Mouse (Mus musculus) frontal cortex, postnatal 10 days (tissue): ENCODE results near the gene Gm11146.

Source experiments
- DNase-seq, 2 experiments: peaks; one replicate each; pipeline ENCODE4 v3.0.0; 2022; ENCODE audit warnings: low spot score in 2 of 2, mixed read lengths in 1 of 2

Gene Gm11146

DNA sequence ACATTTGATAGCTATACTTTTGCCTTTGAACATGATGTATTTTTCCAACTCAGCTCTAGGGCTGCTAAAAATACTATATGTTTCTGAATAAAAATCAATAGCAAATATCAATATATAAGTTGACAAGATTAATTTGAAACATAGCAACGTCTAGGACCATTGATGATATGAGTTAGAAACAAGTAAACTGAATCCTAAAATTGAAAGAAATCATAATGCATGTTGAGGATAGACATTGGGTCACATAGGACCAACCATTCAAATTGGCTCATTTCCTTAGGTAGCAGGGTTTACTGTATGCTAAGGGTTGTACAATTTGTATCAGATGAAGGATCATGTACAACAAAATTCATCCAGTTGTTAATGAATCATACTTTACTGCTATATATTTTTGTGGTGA lies at the start of gene Gm11146:
TSS of gene Gm11146 (minus strand) at position 101 of the 400 bp plus-strand sequence.
- DNase-seq: no peak

GRCm38 (mm10) chr16:77650596-77650995 lies 48.7 kb upstream of the Gm11146 start:
- DNase-seq: no peak

GRCm38 (mm10) chr16:77649006-77649405 lies 47.1 kb upstream of the Gm11146 start:
- no peak for DNase-seq

DNA sequence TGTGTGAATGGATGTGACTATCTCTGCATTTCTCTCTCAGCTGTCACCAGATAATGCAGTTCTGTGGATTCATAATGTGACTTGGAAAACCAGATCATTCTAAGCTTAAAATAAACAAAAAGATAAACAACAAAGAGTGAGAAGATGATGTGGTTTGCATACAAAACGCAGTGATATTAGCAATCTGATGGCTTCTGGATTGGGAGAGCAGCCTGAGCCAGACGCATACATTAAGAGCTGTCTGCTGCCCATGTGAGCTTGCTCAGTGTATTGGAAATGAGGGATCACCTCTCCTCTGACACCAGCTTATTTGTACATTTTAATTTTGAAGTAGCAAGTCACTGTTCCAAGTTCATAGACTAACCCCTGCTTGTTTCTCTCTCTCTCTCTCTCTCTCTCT lies 46.3 kb upstream of the Gm11146 start:
- no peak for DNase-seq

DNA sequence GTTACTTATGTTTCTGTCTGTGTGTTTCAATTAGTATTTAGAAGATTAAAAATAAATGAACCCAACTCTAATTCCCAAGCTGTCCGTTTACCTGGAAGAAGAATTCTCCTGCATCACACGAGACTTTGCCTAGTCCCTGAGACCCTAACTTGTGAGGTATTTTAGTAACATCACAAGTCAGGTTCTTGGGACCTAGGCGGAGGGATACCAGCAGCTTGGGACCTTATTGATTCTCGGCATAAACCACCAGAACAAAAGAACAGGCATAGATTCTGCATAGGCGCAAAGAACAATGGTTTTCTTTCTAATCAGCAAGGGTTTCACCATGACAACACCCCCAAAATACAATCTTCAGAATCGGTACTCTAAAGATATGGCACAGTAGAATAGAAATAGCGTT lies 44.3 kb upstream of the Gm11146 start:
- no peak for DNase-seq

- DNase-seq: no peak
Measured at GRCm38 (mm10) chr16:77644976-77645375, 43.1 kb upstream of the Gm11146 start.

DNA sequence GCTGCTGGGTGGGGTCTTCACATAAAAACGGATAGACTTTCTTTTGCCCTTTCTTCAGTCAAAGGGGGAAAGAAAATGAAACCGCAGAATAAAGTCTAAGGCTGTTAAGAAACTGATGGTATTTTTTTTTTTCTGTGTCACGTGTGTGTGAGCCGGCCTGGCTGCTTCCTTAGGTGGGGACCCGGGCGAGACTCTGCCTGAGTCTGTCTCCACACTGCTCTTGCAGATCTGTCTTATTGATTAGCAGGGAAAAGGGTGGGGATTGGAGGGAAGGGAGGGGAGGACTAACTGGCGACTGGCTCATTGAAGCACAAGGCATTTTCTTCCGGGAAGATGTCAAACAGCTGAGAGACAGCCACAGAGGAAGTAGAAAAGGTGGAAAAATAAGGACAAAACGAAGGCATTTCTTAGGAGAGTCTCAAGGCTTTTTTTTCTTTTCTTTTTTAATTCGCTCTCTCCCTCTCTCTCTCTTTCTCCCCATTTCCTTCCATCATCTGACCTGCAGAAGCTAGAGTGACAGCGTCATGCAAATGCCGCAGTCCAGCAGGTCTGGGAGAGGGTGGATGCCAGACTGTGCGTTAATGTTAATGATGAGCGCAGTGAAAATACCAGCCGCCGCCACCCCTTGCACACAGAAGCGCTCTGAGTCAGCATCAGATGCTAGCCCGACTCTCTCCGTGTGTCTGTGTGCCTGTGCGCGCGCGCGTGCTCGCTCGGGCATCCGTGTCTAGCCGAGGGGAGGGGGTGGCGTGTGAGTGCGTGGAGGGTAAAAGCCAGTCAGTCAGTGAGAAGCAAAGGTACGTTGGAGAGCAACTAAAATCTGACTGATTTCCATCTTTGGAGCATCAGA lies 42.2 kb upstream of the Gm11146 start:
- DNase-seq: peak; percentile 76 to 82

DNA sequence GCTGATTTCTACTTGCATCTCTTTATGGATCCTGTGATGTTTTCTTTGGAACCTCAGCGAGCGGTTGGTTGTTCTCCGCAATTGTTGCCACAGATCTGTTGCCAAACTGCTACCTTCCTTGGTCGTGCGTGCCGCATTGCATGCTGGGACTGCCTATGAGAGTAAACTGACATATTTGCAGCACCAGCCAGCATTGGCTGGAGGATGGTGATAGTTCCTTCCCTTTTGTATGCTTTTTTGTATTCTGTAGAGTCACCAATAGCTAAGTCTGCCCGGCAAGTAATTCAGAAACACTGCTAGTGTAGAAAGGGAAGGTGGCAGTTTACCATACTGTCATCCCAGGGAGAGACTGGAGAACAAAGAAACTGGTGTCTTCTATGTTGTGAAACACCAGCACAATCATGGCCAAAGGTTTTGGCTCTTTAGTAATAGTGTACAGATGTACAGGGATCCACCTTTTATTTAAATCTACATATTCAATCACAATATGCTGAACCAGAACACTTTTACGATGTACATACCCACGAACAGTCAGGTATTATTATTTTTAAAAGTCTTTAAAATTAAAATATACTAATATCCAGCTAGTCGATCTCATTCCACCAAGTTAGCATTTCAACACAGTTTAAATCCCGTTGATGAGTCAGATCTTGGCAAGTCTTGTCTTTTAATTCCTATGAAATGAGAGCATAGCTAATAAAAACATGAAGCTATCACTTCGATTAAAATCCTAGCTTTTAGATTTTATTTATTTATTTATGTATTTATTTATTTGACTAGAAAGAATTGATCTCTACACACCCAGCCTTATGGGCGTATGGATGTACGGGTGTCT lies 41.4 kb upstream of the Gm11146 start:
- DNase-seq: peak; percentile 53 to 57

GRCm38 (mm10) chr16:77636497-77636896 lies 34.6 kb upstream of the Gm11146 start:
- DNase-seq: no peak

DNA sequence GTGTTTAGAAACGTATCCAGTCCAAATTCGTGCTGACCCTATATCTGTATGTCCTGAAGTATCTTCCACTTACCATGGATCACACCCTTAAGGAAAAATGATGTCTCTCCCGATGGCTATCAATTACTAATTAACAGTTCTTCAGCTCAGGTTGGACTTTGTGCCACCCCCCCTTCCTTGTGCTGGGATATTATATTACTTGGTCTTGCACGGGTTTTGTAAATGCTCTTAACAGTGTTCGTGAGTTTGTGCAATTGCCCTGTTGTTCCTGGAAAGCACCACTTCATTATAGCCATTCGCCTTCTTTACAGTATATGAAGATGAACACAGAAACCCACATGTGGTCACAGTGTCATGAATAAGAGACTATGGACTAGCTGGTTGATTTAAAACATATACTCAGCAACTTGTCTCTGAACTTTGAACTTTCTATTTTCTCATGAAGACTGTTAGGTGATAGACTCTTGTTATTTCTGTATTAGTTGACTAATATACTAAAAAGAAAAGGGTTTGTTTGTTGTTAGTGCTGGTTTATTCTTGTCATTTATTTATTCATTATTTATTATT lies 30.5 kb upstream of the Gm11146 start:
- no peak for DNase-seq

GRCm38 (mm10) chr16:77622681-77623080 lies 20.8 kb upstream of the Gm11146 start:
- DNase-seq: no peak

- DNase-seq: no peak
Measured at GRCm38 (mm10) chr16:77602581-77602980, 687 bp upstream of the Gm11146 start.

DNA sequence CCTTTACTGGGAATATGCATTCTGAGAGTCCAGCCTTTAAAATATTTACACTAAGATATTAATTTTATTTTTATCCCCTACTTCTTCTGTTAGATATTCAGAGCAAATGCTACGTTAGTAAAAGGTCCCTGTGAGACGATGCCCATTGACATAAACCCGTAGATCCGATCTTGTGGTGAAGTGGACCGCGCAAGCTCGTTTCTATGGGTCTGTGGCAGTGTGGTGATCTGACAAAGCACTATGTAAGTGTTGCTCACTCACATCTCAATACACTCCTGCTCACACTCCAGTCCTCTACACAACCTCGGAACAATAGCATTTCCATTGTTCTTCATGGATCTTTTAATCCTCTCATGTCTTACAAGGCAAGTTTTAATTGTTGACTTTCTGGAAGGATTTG lies 3.1 kb downstream of the Gm11146 start:
- DNase-seq: no peak

DNA sequence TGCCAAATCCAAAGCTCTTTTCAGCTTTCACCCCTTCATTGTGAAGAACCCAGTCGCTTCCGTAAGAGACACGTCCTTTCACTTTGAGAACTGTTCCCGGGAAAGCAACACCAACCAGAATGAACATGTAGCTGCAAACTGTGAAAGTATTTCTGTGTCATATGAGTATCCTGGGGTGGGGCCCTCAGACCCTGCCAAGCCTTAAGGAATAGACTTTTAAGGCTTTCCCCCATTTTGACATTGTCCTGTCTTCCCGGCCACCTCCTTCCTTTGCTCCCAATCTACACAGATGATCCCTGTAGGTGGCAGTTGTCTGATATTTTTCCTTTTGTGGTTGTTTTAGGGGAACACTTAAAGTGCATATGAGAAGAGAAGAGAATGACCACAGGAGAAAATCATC lies 5.3 kb downstream of the Gm11146 start:
- DNase-seq: peak; percentile 14 to 17

DNA sequence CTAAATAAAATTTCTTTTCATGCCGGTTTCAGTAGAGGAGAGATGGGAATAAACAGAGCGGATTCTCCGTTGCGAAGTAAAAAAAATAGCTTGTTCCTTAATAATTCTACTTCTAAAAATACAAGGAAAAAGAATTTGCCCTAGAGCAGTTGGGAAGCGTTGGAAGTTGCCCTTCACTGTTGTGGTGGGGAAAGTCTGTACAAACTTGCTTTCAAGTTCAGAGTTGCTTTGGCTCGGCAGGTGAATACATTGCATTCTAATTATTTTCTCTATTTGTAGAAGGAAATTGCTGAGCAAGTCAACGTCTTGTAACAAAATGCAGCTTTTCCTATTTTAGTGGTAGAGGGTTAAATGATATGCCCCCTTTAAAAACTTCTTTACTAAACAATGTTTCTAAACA lies 6.2 kb downstream of the Gm11146 start:
- DNase-seq: no peak

GRCm38 (mm10) chr16:77594553-77594952 lies 7.3 kb downstream of the Gm11146 start:
- peak; percentile 72 to 75 for DNase-seq

DNA sequence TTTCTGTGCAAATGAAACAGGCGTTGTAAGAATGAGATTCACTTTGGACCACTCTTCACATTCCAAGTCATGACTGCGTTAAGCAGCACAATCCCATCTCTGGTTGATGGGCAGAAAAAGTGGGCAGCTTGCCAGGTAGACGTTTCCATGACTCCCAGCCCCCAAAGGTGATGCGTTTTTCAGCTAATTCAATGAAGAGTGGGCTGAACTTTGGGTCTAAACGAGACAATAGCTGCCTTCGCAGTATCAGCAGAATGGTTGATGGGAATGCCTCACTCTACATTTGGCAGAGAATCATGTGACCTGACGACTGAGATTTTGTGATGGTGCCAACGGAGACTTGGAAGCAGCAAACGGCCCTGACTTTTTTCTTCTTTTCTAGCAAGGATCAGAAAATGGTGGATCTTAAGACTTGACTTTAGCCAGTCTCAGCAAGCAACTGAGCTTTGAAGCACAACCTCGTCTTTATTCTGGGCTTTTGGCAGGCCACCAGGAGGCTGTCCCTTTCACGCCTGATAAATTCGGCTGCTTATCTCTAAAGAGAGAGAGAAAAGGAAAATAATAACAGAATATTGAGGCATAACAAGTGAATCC lies 8.0 kb downstream of the Gm11146 start:
- peak; percentile 72 to 74 for DNase-seq

GRCm38 (mm10) chr16:77592986-77593385 lies 8.9 kb downstream of the Gm11146 start:
- DNase-seq: no peak

DNA sequence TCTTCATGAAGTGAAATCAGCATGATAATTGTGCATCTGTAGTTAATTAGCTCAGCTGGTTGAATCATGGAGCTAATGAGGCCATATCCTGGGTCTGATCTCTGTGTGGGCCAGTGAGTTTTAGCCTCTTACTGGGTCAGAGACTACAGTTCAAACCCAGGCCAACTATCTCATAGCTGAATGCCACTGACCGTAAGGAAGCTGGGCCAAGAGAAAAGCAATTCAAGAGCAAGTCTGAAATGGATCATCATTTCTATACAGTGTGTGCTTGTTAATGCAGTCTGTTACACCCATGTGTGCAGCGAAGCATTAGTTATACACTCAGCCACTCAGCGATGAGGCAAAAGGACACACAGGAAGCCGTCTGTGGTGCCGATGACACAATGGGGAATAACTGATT lies 28.9 kb downstream of the Gm11146 start:
- DNase-seq: no peak

- no peak for DNase-seq
Measured at GRCm38 (mm10) chr16:77569457-77569856, 32.4 kb downstream of the Gm11146 start.

GRCm38 (mm10) chr16:77568384-77568783 lies 33.5 kb downstream of the Gm11146 start:
- DNase-seq: no peak

GRCm38 (mm10) chr16:77562852-77563251 lies 39.0 kb downstream of the Gm11146 start:
- DNase-seq: no peak
